Mouse (Mus musculus): Measurements from ENCODE around the gene Mtss1l.
"Not testable (repeated sequence)": the region's sequence is repeated elsewhere in the genome, so short reads cannot be mapped to it uniquely, and the experiment has no call there.

Gene Mtss1l

DNA sequence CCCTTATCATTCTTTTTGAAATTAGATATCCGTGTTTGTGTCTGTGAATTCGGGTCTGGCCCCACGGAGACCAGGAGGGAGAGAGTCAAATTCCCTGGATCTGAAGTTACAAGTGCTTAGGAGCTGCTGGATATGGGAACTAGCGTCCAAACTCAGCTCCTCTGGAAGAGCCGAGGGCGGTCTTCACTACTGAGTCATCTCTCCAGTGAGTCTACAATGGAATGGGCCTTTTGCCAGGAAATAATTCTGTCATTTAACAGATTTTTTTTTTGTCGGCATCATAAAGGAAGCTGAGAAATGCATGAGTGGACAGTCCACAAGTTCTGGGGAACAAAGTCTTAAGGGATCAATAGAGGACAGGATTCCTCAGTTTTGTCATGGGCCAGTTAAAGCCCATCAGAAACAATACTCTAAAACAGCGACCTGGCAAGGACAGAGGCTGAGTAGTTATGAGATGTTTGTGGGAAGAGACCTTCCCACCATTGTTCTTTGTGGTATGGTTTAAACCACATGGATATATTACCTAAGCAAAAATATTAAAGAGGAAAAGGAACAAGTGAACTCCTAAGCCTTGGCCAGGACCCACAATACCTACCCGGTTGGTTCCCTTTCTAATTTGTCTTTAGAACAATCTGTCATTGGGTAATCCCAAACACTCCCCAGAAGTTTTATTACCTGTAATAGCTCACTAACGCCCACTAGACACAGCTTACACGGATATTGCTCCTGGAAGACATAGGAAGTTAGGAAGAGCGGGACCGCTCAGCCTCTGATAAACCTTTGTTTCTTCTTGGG lies 58.8 kb downstream of the Mtss1l start:
- no peak for DNase-seq (ENCODE audit: low spot score in 2 of 2)

GRCm38 (mm10) chr8:110785366-110785765 lies 64.1 kb downstream of the Mtss1l start:
- DNase-seq (ENCODE audit: low spot score in 2 of 2): no peak

DNA sequence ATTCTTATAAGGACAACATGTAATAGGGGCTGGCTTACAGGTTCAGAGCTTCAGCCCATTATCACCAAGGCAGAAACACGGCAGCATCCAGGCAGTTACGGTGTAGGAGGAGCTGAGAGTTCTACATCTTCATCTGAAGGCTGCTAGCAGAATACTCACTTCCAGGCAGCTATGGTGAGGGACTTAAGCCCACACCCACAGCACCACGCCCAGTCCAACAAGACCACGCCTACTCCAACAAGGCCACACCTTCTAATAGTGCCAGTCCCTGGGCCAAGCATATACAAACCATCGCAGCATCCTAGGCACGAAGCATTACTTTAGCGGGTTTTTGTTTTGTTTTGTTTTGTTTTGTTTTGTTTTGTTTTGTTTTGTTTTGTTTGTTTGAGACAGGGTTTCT lies 65.2 kb downstream of the Mtss1l start:
- not testable (repeated sequence) for DNase-seq (ENCODE audit: low spot score in 2 of 2)

GRCm38 (mm10) chr8:110786934-110787333 lies 65.7 kb downstream of the Mtss1l start:
- no peak for DNase-seq (ENCODE audit: low spot score in 2 of 2)

DNA sequence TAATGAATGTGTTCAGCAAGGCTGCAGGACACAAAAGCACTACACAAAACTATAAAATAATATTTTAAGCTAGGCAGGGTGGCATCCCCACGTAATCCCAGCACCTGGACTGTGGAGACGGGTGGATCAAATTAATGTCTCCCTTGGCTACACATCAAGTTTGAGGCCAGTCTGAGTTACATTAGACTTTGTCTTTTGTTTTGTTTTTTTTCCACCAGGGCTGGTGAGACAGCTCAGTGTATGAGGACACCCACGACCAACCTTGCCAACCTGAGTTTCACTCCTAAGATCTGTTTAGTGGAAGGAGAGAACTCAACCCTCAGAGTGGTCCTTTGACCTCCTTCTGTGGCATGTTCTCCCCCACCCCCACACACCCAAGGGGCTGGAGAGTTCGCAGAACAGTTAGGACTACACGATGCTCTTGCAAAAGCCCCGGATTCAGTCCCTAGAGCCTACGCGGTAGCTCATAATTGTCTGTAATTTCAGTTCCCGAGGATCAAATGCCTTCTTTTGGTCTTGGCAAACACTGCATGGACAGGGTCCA lies 66.2 kb downstream of the Mtss1l start:
- no peak for DNase-seq (ENCODE audit: low spot score in 2 of 2)

DNA sequence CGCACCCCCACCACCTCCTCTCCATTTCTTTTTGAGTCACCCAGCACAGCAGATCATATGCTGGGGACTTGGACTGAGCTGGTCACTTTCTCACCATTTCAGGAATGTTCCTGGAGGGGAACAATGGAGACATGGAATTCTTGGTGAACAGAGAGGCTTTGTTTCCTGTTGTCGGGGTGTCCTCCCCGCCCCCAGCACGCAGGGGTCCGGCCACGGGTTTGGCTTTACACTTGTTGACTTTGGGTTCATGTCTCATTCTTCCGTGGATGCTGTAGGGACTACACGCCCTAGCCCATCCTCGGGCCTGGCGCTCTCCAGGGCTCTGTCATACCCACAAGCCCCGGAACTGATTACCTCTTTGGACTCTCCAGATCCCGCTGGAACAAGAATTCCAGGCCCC lies 67.7 kb downstream of the Mtss1l start:
- no peak for DNase-seq (ENCODE audit: low spot score in 2 of 2)

- no peak for DNase-seq (ENCODE audit: low spot score in 2 of 2)
Observed at GRCm38 (mm10) chr8:110789571-110789970, 68.3 kb downstream of the Mtss1l start.

GRCm38 (mm10) chr8:110790270-110790669 lies 69.0 kb downstream of the Mtss1l start:
- no peak for DNase-seq (ENCODE audit: low spot score in 2 of 2)

All from frontal cortex, postnatal 14 days (tissue).